Mouse (Mus musculus) right cerebral cortex, postnatal 25 days (tissue): ENCODE data around the gene Nppa.

Experiments
- DNase-seq: peaks from one replicate; pipeline ENCODE4 v3.0.0; 2022

The Nppa gene

DNA sequence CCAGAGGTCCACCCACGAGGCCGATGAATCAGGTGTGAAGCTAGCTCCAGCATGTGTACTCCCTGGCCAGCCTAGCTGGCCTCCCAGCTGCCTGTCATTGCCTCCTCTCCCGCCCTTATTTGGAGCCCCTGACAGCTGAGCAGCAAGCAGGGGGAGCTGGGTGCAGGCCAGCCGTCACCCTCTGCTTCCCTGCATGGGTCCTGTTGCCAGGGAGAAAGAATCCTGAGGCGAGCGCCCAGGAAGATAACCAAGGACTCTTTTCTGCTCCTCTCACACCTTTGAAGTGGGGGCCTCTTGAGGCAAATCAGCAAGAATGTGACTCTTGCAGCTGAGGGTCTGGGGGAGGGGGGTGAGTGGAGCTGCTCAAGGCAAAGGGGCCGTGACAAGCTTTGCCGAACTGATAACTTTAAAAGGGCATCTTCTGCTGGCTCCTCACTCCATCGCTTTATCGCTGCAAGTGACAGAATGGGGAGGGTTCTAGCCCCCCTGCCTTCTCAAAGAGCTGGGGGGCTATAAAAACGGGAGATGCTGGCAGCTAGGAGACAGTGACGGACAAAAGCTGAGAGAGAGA lies at the start of gene Nppa:
Gene Nppa (plus strand): TSS at position 521 of the 571 bp plus-strand sequence.
- DNase-seq, result no peak

DNA sequence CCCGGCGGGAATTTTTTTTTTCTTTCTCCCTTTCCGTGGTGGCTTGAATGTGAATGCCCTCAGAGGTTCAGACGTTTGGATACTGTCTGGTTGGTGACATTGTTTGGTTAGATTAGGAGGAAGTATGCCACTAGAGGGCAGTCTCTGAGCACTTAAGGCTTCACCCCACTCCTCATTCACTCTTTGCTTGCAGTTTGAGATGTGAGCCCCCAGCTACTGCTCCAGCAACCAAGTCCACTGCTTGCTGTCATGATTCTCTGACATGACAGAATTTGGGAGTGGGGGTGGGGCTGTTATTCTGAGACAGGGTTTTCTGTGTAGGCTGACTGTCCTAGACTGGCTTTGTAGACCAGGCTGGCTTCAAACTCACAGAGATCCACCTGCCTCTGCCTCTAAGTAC lies 46.9 kb upstream of the Nppa start:
- no peak for DNase-seq

DNA sequence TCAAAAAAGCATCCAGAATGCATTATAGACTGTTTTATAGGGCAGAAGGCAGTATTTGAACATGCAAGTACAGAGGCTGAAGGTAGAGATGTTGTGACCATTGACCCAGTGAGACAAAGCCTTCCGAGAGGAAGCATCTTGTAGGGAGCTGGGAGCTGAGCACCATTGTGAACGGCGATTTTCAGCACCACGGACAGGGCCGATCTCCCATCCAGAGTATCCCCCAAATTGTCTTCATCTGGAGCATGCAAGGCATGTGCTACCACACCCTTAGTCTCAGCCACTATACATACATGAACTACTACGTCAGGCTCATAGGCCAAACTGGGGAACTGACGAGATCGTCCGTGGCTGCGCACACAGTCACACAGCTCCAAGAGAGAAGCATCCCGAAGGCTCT lies 43.4 kb upstream of the Nppa start:
- no peak for DNase-seq

DNA sequence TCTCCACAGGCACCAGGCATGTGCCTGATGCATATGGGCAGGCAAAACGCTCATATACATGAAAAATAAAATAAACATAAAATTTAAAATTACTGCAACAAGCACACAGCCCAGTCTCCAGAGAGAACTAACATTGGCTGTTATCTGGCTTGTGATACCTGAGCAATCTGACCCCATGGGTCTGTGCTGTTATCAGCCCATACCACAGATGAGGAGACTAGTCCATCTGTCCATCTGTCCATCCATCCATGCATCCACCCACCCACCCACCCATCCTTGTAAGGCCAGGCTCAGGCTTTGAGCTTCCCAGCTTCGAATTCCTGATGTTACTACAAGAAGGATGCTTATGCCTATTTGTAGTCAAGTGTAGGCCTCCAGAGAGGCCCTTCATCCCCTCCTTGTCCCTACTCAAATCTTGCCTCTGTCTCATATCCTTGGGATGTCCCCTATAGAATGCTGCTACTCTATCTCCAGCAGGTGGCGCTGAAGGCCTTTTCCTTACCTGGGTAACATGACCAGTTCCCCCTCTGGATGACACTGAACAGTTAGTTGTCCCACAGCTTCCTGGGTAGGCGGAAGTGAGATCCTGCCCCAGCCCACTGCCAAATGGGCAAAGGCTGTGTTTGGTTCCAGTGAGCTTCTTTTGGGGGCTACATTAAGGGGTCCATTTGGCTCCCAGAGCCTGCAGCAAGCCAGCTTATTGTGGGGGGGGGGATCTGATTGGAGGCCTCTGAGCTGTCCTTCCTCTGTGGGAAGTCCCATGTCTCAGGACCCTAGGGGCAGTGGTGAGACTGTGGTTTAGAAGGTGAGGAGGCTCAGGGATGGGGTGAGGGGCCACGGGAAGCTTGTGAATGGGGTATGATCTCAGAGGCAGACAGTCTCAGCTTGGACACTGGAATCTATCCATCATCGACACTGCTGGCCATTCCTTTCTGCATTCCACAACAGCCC lies 40.4 kb upstream of the Nppa start:
- DNase-seq, result no peak

DNA sequence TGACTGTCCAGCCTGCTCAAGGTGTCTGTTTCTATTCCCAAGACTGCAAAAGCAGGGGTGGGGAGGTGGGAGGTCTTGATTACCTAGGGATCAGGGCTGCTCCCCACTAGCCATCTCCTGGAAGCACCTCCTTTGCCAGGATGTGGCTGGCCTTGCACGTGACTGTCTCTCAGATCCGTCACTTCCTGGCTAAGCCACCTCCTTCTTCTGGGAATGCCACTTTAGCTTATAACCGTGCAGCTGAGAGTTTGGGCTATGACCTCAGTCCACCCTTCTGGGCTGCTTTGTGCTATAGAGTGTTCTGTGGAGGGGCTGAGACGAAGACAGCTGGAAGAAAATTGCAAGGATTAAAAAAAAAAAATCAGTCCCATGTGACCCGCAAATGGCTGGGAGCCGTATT lies 37.7 kb upstream of the Nppa start:
- DNase-seq, result no peak

DNA sequence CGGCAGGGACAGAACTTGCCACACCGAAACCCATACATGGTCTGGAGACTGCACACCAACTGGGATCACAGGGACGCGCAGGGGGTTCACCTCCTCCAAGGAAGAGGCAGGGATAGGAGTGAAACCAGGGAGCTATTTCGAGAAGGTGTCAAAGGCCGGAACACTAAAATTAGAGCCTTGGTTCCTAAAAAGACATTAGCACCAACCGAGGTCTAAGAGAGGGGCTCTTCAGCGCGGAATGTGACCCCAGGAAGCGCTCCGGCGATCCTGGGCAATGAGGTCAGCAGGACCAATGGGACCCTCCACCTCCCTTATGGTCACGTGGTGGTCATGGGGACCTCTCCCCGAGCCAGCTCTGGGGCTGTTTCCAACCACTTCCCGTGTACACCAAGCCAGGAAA lies 36.9 kb upstream of the Nppa start:
- no peak for DNase-seq

DNA sequence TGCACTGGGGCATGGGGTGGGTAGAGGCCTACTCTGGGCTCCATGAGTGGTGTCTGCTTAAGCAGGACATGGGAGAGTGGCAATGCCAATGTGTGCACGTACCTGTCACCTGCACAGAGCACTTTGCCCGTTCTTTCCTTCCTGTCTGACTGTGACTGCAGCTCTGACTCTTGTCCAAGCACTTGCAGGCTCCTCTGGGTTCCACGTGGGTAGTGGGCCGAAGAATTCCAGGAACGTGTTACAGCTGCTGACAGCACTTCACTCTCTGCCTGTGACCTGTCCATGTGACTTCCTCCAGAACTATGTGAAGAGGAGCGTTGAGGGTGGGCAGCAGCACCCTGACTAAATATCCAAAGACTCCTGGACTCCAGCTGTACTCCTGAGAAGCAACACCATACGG lies 34.8 kb upstream of the Nppa start:
- DNase-seq, result no peak

DNA sequence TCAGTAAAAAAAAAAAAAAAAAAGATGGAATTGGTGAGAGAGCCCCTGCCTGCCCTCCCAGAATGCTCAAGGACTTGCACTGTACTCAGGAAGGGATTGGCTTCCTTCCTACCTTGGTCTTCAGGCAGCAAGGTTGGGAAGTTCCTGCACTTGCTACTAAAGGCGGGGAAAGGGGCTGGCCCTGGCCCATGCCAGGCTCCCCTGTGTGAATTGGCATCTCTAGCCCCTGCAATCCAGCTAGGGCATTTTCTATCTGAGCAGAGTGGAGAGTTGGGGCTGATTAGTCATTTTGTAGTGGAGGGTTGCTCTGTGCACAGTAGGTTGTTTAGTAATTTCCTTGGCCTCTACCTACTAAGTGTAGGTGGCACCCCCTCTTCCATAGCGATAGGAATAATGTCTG lies 31.7 kb upstream of the Nppa start:
- DNase-seq, result no peak

DNA sequence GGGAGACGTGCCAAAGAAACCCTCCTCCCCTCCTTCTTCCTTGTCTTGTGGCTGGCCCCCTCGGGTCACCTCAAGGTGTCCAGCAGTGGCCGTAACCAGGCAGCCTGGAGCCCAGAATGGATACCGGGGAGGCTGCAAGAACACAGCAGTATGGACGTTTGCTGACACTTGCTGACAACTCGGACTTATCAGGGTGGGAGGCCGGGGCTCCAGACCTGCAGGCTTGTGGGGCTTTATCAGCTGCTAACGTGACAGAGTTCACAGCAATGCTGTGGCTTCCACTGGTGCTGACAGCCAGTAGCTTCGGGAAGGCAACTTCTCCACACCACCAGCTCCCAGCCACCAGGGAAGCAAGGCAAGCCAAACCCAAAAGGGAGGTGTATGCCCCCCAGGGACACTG lies 31.2 kb upstream of the Nppa start:
- no peak for DNase-seq

DNA sequence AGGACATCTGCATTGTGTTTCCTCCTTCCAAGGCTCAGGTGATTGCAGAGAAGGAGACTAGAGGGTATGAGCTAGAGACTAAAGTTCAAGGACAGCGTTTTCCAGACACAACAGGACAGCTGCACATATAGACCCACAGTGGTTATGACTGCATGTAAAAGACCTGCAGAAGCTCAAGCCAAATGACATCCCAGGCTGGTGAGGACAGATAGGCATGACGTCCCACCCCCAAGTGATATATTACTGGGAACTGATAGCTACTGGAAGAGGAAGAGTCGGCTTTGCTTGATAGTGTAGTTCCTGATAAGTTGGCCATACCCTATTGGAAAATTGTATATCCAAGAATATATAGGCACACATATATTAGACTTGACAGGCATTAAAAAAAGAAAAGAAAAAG lies 24.3 kb upstream of the Nppa start:
- no peak for DNase-seq

DNA sequence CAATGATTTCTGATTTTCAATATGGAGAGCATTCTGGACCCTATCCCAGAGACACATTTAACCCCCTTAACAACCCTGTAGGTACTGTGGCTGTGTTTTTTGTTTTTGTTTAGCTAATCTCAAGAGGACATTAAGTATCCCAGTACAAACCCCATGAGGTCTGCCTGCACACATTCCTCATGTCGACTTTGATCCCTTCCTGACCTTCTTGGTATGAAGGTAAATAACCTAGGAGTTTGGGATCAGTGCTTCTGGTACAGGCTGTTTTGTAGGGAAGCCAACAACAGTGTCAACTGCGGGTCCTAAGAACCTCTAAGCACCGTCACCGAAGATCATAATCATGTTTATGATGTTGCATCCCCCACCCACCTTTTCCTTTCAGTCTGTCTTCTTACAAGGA lies 22.8 kb upstream of the Nppa start:
- no peak for DNase-seq

DNA sequence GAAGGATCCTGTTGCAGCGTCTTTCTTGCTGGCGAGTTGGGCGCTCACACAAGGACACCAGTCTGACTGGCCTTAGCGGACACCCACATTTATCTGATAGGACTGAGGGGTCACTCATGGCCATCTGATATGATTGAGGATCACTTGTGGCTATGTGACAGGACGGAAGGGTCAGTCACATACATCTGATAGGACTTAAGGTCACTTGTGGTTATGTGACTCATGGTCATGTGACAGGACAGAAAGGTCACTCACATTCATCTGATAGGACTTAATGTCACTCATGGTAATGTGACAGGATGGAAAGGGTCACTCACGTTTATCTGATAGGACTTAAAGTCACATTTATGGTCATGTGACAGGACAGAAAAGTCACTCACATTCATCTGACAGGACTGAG lies 22.1 kb upstream of the Nppa start:
- no peak for DNase-seq

DNA sequence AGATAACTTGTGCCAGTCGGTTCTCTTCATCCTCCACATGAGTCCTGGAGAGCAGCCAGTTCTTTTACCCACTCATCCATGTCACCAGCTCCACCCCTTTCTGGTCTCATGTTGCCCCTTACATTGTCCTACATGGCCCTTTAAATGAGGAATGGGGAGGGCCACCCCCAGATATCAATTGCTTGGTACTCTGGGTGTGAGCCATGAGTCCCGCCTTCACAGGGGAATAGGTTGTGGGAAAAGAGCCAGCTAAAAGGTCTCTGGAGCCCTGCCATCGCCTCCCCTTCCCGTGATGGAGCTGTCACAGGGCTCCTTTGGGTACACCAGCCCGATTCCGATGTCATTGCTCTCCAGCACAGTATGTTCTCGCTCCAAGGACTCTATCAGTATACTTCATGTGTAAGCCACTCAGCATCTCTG lies 21.1 kb upstream of the Nppa start:
- DNase-seq, result no peak

DNA sequence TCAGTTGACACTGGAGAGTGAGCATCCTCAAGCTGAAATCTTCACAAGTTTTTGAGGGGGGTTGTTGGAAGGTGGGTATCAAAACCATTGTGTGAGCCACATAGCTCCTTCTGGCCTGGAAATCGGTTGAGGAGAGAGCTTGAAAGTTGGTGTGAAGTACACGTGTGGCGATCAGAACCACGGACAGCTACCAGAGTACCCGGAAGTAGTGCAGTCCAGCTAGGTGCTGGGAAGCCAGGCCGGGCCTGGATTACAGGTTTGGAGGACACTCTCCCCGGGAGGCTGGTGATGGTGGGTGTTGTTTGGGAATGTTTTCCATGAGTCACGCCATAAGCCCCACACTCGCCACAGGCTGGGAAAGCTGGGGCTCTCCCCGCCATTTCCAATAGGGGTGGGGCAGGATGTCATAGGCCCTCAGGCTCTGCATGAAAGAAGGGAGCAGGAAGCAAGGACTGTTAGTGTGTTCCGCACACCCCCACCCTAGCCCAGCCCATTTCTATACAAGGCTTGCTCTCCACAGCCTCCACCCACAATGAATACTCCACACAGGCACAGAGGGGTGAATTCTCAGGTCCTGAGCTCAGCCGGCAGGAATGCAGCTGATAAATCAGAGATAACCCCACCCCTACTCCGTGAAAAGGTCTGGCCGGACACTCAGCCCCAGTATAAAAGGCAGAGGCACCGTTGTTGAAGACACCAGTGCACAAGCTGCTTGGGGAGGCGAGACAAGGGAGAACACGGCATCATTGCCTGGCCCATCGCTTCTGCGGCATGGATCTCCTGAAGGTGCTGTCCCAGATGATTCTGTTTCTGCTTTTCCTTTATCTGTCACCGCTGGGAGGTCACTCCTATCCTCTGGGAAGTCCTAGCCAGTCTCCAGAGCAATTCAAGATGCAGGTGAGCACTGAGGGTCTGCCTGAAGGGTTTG lies 15.1 kb upstream of the Nppa start, which contains the start of gene Nppb:
Gene Nppb (plus strand): TSS at position 584 of the 928 bp plus-strand sequence.
- DNase-seq, result no peak

DNA sequence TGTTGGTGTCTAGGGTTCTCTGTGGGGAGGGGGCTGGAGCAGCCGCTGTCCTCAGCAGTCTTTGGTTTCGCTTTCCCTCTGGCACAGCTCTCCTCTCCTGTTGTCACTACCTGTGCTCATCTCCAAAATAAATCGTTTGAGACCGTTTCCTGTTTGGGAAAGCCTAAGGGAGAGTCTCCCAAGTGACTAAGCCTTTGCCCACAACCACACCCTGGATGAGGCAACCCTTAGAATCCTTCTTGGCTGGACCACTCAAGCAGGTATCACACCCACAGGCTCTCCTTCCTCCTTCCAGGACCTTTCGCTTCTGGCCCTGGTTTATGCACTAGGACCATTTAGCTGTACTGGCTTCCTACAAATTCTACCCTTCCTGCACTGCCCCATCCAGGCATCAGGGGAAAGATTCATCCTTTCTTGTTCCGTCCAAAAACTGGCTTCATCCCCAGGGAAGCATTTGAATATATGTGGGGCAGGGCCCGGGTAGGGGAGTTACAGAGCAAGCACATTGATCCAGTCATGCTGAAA lies 6.9 kb upstream of the Nppa start:
- DNase-seq, result no peak

DNA sequence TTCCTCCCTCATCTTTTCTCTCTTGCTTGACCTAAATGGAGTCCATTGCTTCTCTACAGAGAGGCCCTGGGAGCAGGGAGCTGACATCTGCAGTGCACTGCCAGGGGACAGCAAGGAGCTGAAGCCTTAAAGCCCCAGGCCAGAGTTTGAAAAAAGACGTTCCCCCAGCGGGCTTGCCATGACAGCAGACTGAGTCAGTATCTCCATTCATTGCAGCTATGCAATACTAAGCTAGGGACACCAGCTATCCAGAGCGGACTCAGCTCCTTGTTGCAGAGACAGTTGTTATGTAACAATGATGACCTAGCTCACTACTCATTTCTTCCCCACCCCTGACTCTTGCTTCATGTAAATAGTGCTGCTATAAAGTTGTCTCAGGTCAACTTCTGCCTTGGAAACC lies 5.2 kb upstream of the Nppa start:
- no peak for DNase-seq

DNA sequence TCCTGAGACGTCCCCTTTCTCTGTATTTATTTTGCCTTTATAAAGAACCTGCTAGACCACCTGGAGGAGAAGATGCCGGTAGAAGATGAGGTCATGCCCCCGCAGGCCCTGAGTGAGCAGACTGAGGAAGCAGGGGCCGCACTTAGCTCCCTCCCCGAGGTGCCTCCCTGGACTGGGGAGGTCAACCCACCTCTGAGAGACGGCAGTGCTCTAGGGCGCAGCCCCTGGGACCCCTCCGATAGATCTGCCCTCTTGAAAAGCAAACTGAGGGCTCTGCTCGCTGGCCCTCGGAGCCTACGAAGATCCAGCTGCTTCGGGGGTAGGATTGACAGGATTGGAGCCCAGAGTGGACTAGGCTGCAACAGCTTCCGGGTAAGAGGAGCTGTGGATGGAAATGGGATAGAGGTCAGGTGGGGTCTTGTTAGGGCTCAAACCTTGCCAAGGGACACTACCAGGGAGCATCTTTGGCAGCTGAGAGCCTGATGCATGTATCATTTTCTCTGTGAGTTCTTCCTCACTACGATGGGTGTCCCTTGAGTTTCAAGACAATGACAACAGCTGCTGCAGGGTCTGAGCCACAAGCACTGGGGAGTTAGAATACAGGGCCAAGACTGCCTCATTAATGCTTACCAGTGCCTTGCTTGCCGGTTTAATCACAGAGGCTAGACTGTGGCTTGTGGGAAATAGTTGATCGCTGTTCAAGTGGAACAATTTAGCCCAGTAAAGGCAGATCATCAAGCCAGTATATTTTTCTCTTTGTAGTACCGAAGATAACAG lies 679 bp downstream of the Nppa start:
- no peak for DNase-seq

DNA sequence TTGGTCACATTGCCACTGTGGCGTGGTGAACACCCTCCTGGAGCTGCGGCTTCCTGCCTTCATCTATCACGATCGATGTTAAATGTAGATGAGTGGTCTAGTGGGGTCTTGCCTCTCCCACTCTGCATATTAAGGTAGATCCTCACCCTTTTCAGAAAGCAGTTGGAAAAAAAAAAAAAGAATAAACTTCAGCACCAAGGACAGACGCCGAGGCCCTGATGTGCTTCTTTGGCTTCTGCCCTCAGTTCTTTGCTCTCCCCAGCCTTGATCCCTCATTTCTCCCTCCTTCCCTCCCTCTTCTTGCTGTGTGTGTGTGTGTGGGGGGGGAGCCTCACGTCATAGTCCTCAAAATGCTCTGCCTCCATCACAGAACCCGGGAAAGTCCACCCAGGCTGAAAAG lies 1.3 kb downstream of the Nppa start:
- DNase-seq, result no peak

DNA sequence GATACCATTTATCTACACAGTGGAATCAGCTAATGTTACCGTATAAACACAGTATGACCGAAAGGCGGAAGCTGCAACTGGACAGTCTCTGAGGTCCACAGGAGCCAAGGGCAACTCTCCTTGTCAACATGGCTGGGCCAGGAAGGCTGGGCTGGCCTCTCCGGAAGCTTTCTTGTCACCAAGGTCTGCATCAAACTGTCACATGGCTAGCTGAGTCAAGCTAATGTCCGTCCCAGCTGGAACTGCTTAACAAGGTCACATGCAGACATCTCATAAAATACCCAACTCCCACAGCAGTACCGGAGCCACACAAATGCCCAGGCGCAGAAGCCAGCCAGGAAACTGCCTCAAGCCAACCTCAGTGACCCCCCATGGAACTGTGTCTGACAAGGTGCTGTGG lies 3.8 kb downstream of the Nppa start:
- no peak for DNase-seq

DNA sequence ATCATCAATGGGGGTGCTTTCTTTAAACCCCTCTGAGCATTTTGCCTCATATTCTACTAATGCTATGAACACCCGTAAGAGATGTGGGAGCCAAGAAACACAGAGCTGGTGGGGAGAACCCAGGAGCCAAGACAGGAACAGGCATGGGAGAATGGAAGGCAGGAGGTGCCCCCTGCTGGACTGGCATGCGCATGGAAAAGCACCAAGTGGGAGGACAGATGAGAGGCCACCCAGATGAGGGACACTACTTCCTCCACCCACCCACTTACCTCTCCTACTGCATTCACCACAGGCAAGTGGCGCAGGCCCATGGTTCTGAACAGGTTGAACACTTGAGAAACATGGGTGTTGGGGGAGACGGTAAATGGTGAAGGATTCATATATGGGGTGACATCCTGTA lies 7.9 kb downstream of the Nppa start:
- DNase-seq, result peak; percentile 63

DNA sequence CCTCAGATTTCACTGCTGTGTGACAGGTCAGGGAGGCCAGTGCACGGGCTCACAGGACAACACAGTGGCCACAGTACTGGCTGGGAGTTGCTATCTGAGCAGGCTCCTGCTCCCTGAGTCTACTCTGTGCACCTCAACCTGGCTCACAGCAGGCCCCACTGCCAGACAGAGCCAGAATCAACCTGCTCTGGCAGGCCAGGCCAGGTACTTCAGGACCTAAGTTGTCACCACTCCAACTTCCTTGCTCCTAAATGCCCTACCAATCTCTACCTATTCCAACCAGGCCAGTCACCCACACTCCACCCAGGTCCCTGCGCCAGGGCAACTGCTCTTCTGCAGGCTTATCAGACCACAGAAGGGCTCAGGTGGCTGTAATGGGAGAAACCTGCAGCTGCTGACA lies 9.1 kb downstream of the Nppa start:
- DNase-seq, result no peak

DNA sequence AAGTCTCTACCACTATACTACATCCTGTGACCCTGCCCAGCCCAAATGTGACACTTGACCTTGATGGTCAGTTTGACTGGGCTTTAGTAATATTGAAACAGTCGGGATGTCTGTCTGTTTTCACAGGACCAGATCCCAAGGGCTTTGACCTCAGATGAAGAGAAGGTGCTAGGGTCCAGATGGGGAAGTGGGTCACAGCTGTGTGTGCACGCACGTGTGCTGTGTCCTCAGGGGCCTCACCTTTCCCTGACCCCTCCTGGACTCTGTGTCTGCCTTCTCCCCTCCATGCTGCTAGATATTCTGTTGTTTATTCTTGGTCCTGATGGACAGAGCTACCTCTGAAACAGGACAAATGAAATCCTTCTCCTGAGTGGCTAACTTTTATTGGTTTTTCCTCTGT lies 10.8 kb downstream of the Nppa start:
- DNase-seq, result no peak
